Mouse (Mus musculus): ENCODE data around the gene Pbx1. TPM values are rescaled to one million over a fixed set of nuclear protein-coding genes. Genes with fewer than 3 reads are reported as not detected.

Pbx1 gene
- polyA plus RNA-seq, 1 experiment, result 332 TPM

DNA sequence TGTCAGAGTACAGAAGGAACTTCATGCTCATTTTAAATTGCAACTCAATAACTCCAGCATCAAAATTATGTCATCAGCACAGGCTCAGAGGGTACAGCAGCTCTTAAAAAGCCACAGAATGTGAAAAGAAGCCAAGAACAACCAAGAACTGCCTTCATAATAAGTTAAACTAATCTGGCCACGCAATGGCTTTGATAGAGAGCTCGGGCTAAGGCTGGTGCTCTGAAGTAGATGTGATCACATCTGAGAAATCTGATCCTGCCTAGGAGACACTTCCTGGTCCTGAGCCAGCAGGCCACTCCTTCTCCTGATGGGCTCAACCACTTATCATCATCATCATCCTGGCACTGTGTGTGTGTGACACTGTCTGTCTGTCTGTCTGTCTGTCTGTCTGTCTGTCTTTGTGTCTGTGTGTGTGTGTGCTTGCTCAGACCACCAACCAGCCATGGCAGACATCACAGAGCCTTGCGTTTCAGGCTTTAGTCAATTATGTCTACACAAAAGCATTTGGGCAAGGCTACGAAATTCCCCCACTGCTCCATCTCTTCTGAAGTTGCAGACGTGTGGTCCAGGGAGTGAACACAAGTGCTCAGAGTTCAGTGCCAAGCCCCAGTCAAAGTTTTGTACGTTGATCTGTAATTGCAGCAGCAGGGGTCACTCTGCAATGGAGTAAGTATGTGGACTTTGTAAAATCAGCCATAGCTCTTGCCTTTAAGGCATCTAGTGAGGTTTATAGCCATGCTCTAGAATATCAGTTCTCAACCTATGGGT, 203.1 kb downstream of the Pbx1 start:
- peak overlapping the region; percentile 25; the same call in 1 of the 2 replicates for H3K27ac ChIP-seq (ENCODE audit: insufficient read depth, low read depth, low read length)
- TF ChIP-seq POLR2A (IDR thresholded peaks at IDR 0.05; ENCODE audit: insufficient read depth, low read depth, low read length), result no peak
- no peak for TF ChIP-seq CTCF (IDR thresholded peaks at IDR 0.05; ENCODE audit: insufficient read depth, low read depth, low read length)
- peaks cover 25% of the 10 kb centered on the region for H3K4me1 ChIP-seq (ENCODE audit: control insufficient read depth, insufficient read depth, low read length)
- no peak overlapping the region for H3K4me3 ChIP-seq (ENCODE audit: insufficient read depth, low read depth, low read length)
- WGBS, result 43% methylated on average over 6 of the region's 6 CpGs

DNA sequence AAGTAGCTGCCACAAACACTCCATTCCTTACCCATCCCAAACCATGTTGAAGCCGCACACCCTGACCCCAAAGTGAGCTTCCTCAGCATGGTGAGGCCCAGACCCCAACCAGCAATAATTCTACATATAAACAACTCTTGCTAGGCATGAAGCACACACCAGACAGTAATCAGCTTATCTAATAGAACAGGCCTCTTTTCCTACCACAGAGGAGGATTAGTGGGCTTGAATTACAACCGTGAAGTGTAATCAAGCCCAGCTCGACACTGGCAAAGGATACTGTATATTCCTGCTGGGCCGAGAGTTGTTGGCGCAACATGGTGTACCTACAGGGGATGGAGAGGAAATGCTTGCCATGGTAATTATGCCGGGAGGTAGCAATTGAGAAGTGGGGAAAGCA, 205.9 kb downstream of the Pbx1 start:
- H3K4me3 ChIP-seq (ENCODE audit: insufficient read depth, low read depth, low read length), result no peak overlapping the region
- WGBS, result 28% methylated on average over 6 of the region's 6 CpGs
- H3K27ac ChIP-seq (ENCODE audit: insufficient read depth, low read depth, low read length), result 0 out of 2 replicates have a peak overlapping the region, but pooled peaks have one; percentile 17
- peaks cover 36% of the 10 kb centered on the region for H3K4me1 ChIP-seq (ENCODE audit: control insufficient read depth, insufficient read depth, low read length)
- TF ChIP-seq POLR2A (IDR thresholded peaks at IDR 0.05; ENCODE audit: insufficient read depth, low read depth, low read length), result no peak
- no peak for TF ChIP-seq CTCF (IDR thresholded peaks at IDR 0.05; ENCODE audit: insufficient read depth, low read depth, low read length)

DNA sequence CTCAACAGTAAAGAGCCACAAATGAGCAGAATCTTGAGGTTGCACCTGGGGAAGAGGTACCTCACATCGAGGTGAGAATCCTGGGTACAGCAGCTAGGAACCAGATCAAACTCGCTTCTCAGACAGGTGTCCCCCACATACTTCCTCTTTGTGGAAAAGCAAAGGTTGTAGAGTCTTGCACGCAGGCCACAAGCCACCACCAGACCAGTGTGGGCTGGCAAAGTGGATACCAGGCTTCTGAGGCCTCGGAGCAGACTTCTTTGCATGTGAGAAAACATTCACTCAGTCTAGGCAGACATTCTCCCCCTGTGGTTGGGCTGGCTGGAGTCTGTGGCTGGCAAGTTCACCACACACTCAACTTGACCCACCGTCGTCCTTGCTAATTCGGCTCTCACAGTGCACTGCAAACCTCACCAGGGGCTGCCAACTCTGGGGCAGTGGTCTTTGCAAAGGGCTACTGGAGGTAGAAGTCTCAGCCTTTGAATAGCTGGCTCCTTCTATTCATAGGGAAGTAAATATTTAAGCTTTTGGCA, 206.4 kb downstream of the Pbx1 start:
- Histone ChIP-seq H3K4me1 (ENCODE audit: control insufficient read depth, insufficient read depth, low read length) (peaks cover 38% of the 10 kb centered on the region), H3K4me3 (ENCODE audit: insufficient read depth, low read depth, low read length) (no peak overlapping the region), H3K27ac (ENCODE audit: insufficient read depth, low read depth, low read length) (0 out of 2 replicates have a peak overlapping the region, but pooled peaks have one; percentile 17)
- 48% methylated on average over 7 of the region's 7 CpGs for WGBS
- TF ChIP-seq CTCF (IDR thresholded peaks at IDR 0.05; ENCODE audit: insufficient read depth, low read depth, low read length), result no peak
- TF ChIP-seq POLR2A (IDR thresholded peaks at IDR 0.05; ENCODE audit: insufficient read depth, low read depth, low read length), result no peak

DNA sequence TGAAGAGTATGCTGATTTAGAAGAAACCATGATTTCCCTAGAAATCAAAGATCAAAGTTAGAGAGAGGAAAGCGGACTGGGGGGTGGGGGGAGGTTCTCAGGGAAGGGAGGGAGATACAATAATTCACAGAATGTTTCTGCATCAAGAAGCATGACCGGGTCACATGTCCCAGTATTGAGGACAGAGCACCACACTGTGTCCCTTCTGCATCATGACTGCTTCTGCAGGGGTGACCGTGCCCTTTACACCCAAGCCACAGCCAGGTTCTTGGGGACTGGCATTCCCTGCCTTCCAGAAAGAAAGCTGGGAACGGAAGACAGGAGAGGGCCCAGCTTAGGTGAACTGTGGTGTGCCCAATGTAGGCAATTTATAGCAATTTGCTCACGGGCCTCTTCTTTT, 207.9 kb downstream of the Pbx1 start:
- no peak overlapping the region for H3K4me3 ChIP-seq (ENCODE audit: insufficient read depth, low read depth, low read length)
- 70% methylated on average over 5 of the region's 5 CpGs for WGBS
- no peak overlapping the region for H3K27ac ChIP-seq (ENCODE audit: insufficient read depth, low read depth, low read length)
- no peak for TF ChIP-seq CTCF (IDR thresholded peaks at IDR 0.05; ENCODE audit: insufficient read depth, low read depth, low read length)
- TF ChIP-seq POLR2A (IDR thresholded peaks at IDR 0.05; ENCODE audit: insufficient read depth, low read depth, low read length), result no peak
- peaks cover 46% of the 10 kb centered on the region for H3K4me1 ChIP-seq (ENCODE audit: control insufficient read depth, insufficient read depth, low read length)

DNA sequence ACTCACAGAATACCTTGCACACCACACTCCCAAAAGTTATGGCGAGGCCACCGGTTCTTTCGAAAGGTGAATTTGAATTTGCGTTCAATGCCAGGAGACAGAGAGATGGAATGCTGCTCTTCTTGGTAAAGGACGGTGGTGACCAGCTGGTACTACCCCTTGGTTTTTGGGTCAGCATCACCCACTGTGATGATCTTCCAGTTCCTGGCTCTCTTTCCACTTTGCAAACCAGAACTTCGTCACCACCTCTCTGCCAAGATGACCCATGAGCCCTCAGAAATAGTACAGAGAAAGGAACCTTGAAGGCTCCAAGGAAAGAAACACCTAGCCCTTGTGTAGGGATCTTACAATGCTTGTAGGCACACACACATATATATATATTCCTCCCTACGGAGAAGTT, 209.3 kb downstream of the Pbx1 start:
- H3K4me3 ChIP-seq (ENCODE audit: insufficient read depth, low read depth, low read length), result no peak overlapping the region
- TF ChIP-seq POLR2A (IDR thresholded peaks at IDR 0.05; ENCODE audit: insufficient read depth, low read depth, low read length) (no peak), CTCF (IDR thresholded peaks at IDR 0.05; ENCODE audit: insufficient read depth, low read depth, low read length) (no peak)
- WGBS, result 84% methylated on average over 7 of the region's 7 CpGs
- H3K4me1 ChIP-seq (ENCODE audit: control insufficient read depth, insufficient read depth, low read length), result peaks cover 49% of the 10 kb centered on the region
- peak overlapping the region; percentile 52 for H3K27ac ChIP-seq (ENCODE audit: insufficient read depth, low read depth, low read length)

DNA sequence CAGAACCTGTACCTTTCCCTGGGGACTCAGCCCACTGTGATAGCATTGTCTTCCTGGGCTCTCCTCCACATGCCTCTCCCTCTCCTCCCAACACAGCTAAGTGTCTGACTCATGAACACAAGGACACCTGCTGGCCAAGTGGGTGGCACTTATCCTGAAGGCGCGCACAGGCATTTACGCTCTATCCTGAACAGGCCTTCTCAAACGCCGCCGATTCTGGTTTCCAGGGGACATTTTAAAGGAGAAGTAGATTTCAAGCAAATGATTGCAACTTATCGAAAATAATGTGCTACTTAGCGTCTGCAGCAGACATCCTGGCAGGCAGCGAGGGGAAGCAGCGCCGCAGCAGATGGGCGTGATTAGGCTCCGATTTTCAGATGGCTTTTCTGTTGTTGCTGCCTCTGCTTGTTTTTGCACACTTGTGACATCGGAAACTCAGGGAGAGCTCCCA, 211.0 kb downstream of the Pbx1 start:
- H3K4me3 ChIP-seq (ENCODE audit: insufficient read depth, low read depth, low read length), result no peak overlapping the region
- no peak for TF ChIP-seq CTCF (IDR thresholded peaks at IDR 0.05; ENCODE audit: insufficient read depth, low read depth, low read length)
- no peak for TF ChIP-seq POLR2A (IDR thresholded peaks at IDR 0.05; ENCODE audit: insufficient read depth, low read depth, low read length)
- peaks cover 54% of the 10 kb centered on the region for H3K4me1 ChIP-seq (ENCODE audit: control insufficient read depth, insufficient read depth, low read length)

DNA sequence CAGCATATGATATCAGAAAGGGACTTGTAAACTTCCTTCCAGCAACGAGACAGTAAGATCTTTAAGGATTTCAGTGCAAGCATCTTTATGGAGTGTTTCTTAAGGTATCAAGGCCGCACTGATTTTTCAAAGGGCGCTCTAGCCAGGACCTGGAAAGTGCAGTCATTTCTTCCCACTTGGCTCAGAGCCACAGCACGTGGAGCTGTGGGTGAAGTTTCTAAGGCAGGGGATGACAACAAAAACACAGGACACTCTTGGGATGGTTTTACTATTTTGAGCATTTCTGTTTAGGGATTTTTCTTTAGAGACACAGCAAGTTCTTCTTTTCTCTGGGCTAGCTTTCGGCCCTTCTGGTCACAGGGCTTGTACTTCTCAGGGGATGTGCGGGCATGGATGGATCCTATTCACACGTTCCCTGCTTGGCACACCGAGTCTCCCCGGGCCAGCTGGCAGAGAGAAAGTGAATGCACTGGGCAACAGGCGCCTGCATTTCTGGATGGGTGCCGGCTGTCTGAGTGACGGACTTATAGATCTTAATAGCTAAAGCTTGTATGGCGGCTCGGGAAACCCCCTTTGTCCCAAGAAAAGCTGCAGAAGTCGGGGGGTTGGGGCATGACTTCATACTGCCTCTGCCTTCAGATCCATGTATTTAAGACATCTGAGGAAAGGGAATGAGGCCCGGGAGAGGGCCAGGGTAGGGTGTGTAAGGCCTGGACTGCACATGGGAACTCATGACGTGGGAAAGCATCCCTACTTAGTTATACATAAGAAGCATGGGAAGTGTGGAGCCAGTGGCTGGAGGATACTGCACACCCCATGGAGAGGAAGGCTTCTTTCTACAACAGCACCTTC, 215.9 kb downstream of the Pbx1 start:
- peaks cover 41% of the 10 kb centered on the region for H3K4me1 ChIP-seq (ENCODE audit: control insufficient read depth, insufficient read depth, low read length)
- no peak for TF ChIP-seq POLR2A (IDR thresholded peaks at IDR 0.05; ENCODE audit: insufficient read depth, low read depth, low read length)
- TF ChIP-seq CTCF (IDR thresholded peaks at IDR 0.05; ENCODE audit: insufficient read depth, low read depth, low read length), result no peak
- H3K27ac ChIP-seq (ENCODE audit: insufficient read depth, low read depth, low read length), result peak overlapping the region; percentile 64
- no peak overlapping the region for H3K4me3 ChIP-seq (ENCODE audit: insufficient read depth, low read depth, low read length)
- 22% methylated on average over 17 of the region's 17 CpGs for WGBS

More for the DNA sequence above, 211.0 kb downstream of the Pbx1 start:
- 15% methylated on average over 14 of the region's 14 CpGs for WGBS
- H3K27ac ChIP-seq (ENCODE audit: insufficient read depth, low read depth, low read length), result peak overlapping the region; percentile 52

DNA sequence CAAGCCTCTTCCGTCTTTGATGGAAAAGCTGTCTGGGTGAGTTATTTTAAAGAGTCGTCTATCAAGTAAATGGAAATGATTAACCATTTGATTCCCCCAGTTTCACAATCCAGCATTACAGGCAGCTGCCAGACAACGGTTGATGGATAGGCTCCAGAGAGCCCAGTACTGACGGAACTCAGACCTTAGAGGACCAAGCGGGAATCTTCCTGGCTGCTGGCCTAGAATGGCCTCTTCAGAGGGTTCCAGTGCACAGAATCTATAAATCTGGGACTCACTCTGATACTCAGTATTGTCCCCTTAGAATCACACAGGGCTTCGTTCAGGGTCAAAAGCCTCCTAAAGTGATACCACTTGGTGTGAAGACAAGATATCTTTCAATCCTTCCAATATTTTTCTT, 216.6 kb downstream of the Pbx1 start:
- no peak for TF ChIP-seq POLR2A (IDR thresholded peaks at IDR 0.05; ENCODE audit: insufficient read depth, low read depth, low read length)
- no peak for TF ChIP-seq CTCF (IDR thresholded peaks at IDR 0.05; ENCODE audit: insufficient read depth, low read depth, low read length)
- Histone ChIP-seq H3K4me3 (ENCODE audit: insufficient read depth, low read depth, low read length) (no peak overlapping the region), H3K27ac (ENCODE audit: insufficient read depth, low read depth, low read length) (0 out of 2 replicates have a peak overlapping the region, but pooled peaks have one; percentile 49), H3K4me1 (ENCODE audit: control insufficient read depth, insufficient read depth, low read length) (peaks cover 36% of the 10 kb centered on the region)
- WGBS, result 50% methylated on average over 6 of the region's 6 CpGs
